Mouse (Mus musculus): ENCODE measurements around the gene Slc26a5.
A peak's percentile ranks its signal among the peaks of the same experiment; 100 is the strongest.

- TF ChIP-seq FLI1 (IDR thresholded peaks at IDR 0.05; ENCODE audit: low read length), result peak; percentile 70
- TF ChIP-seq GATA1 (IDR thresholded peaks at IDR 0.05; ENCODE audit: borderline replicate concordance, low read length), result no peak
Observed at GRCm38 (mm10) chr5:21786258-21787185, 78.9 kb downstream of the Slc26a5 start.

All from megakaryocyte, embryonic 14.5 days (primary cell).